8 mouse cellular contexts compared by ENCODE assay signal in genomic region chr4:63056641-63057415, GRCm38 (mm10).
DNase-seq lines count a peak whose midpoint lies in the region; ATAC-seq and TF ChIP-seq lines count a peak whose summit lies in the region.

No protein-coding gene starts in this region.

- no peak overlapping the region for H3K9ac ChIP-seq in kidney, postnatal 0 days (ENCODE audit: low read depth, low read length)

- TF ChIP-seq POLR2A in kidney, adult 2 months (IDR thresholded peaks at IDR 0.05; ENCODE audit: low read depth, low read length), result no peak
- TF ChIP-seq POLR2A in embryonic fibroblast, embryonic 13.5 days (IDR thresholded peaks at IDR 0.05; ENCODE audit: low read depth, low read length), result no peak

- no peaks in the 10 kb centered on the region for H3K36me3 ChIP-seq in kidney, postnatal 0 days (ENCODE audit: insufficient read depth, low read length)
- H3K36me3 ChIP-seq in kidney, adult 2 months (ENCODE audit: control insufficient read depth, insufficient read depth, low read length), result no peaks in the 10 kb centered on the region

- ATAC-seq in kidney, postnatal 0 days (replicated peaks; ENCODE audit: low FRiP score, low read depth), result no peak

- H3K4me1 ChIP-seq in kidney, postnatal 0 days (replicated peaks; ENCODE audit: insufficient read depth, low read length), result peaks cover 50% of the 10 kb centered on the region
- H3K4me1 ChIP-seq in kidney, adult 2 months (ENCODE audit: control insufficient read depth, insufficient read depth, low read length), result peaks cover 32% of the 10 kb centered on the region
- peaks cover 16% of the 10 kb centered on the region; the same call in 1 of the 2 replicates for H3K4me1 ChIP-seq in embryonic fibroblast, embryonic 13.5 days (ENCODE audit: control insufficient read depth, insufficient read depth, low read length)

- H3K4me2 ChIP-seq in kidney, postnatal 0 days (ENCODE audit: low read length), result peak overlapping the region; percentile 13; the same call in 1 of the 2 replicates

- no peak overlapping the region for H3K4me3 ChIP-seq in kidney, postnatal 0 days (replicated peaks; ENCODE audit: low read depth, low read length)
- no peak overlapping the region for H3K4me3 ChIP-seq in kidney, adult 2 months (ENCODE audit: insufficient read depth, low read depth, low read length)
- H3K4me3 ChIP-seq in embryonic fibroblast, embryonic 13.5 days (ENCODE audit: insufficient read depth, low read length), result no peak overlapping the region
- H3K4me3 ChIP-seq in layer of hippocampus, adult 2 months, result no peak overlapping the region

- 23% methylated on average over 7 of the region's 7 CpGs for WGBS in kidney, postnatal 0 days
- 46% methylated on average over 7 of the region's 7 CpGs for WGBS in kidney, adult 2 months

- no peaks in the 10 kb centered on the region for H3K27me3 ChIP-seq in kidney, postnatal 0 days (ENCODE audit: insufficient read depth, low read length)
- H3K27me3 ChIP-seq in kidney, adult 2 months (replicated peaks; ENCODE audit: control insufficient read depth, insufficient read depth, low read length), result no peaks in the 10 kb centered on the region

- TF ChIP-seq CTCF in kidney, postnatal 0 days (IDR thresholded peaks at IDR 0.05; ENCODE audit: low read depth), result no peak
- no peak for TF ChIP-seq CTCF in kidney, adult 2 months (conservative IDR thresholded peaks at IDR 0.05; ENCODE audit: insufficient read depth, insufficient read length, low read depth, low read length)
- no peak for TF ChIP-seq CTCF in embryonic fibroblast, embryonic 13.5 days (IDR thresholded peaks at IDR 0.05; ENCODE audit: borderline replicate concordance, insufficient read depth, low read length)
- TF ChIP-seq CTCF in layer of hippocampus, adult 2 months (conservative IDR thresholded peaks at IDR 0.05), result no peak

- DNase-seq in kidney, postnatal 0 days (ENCODE audit: low spot score), result peak; percentile 81
- no peak for DNase-seq in kidney, adult 2 months
- DNase-seq in kidney, postnatal 4 days, result peak; percentile 62 to 72
- peak; percentile 29 for DNase-seq in retina, embryonic 14.5 days (ENCODE audit: low spot score)
- no peak for DNase-seq in layer of hippocampus, adult 2 months (ENCODE audit: low spot score in 2 of 2)
- no peak for DNase-seq in cerebellum, adult 11 months
- DNase-seq in urinary bladder, postnatal 10 days (ENCODE audit: low spot score), result no peak

- no peaks in the 10 kb centered on the region for H3K9me3 ChIP-seq in kidney, postnatal 0 days (replicated peaks; ENCODE audit: low read length)

- H3K27ac ChIP-seq in kidney, postnatal 0 days, result peak overlapping the region; percentile 67
- no peak overlapping the region for H3K27ac ChIP-seq in kidney, adult 2 months (ENCODE audit: insufficient read depth, low read depth, low read length)
- H3K27ac ChIP-seq in embryonic fibroblast, embryonic 13.5 days (ENCODE audit: insufficient read depth, low read length), result peak overlapping the region; percentile 55
- H3K27ac ChIP-seq in layer of hippocampus, adult 2 months, result no peak overlapping the region

Comparison
In these comparisons a context has a peak if more than half of its experiments do, and no peak if none do; other contexts are left out.
1. DNase-seq: peak in kidney, postnatal 0 days (single experiment), kidney, postnatal 4 days (2 of 2) and retina, embryonic 14.5 days (single experiment); none in kidney, adult 2 months (single experiment), layer of hippocampus, adult 2 months (0 of 2), cerebellum, adult 11 months (single experiment) and urinary bladder, postnatal 10 days (single experiment).
2. H3K27ac ChIP-seq: peak in kidney, postnatal 0 days (single experiment) and embryonic fibroblast, embryonic 13.5 days (single experiment); none in kidney, adult 2 months (single experiment) and layer of hippocampus, adult 2 months (single experiment).